Mouse (Mus musculus): ENCODE results near the gene Macrod2.

DNA sequence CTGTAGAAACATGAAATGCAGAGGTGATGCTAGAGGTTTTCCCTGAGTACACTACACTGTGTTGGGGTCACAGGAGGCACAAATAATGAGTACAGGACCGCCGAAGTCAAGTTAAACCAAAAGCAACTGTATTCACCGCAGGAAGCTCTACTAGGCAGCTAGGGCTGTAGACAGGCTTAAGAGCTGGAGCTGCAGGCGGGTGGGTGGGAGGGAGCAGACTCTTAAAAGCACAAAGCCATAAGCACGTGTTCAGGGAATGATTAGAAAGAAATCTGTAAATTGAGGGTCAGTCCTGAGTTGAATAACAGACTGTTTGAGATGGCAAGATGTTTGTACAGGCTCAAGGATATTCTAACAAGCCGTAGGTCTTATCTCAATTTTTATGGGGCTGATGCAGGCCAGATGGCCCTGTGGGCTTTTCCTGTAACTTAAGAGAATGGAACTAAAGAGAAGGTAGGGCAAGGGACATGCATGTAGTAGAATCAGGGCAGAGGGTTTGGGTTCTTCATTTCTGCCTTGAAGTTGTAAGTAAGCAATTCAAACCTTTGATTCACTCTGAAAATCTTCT, 337.6 kb downstream of the Macrod2 start:
- no peak for TF ChIP-seq CTCF (IDR thresholded peaks at IDR 0.05; ENCODE audit: low read depth)
- TF ChIP-seq EP300 (IDR thresholded peaks at IDR 0.05; ENCODE audit: low read depth) = no peak
